Mouse (Mus musculus) frontal cortex, adult 2 months (tissue): ENCODE results near the gene Stard3. TPM values are rescaled to one million over a fixed set of nuclear protein-coding genes. Genes with fewer than 3 reads are reported as not detected.

ENCODE experiments used
- polyA plus RNA-seq: library from polyadenylated mRNA; depleted of rRNA; stranded (reverse); fragments of >200 nt; gene quantifications from 2 replicates; pipeline ENCODE4 v1.2.3, GENCODE M21; 2012; rRNA removed

Stard3 gene
- polyA plus RNA-seq, 1 experiment = 52.3 TPM

Other genes with a start within 250 kb of the Stard3 start
- 26.8 and 28.5 TPM in 2 replicates for gene Fbxl20, start 208.0 kb upstream of the Stard3 start, polyA plus RNA-seq
- 24.6 and 28.8 TPM in 2 replicates for gene Med1, start 165.1 kb upstream of the Stard3 start, polyA plus RNA-seq
- gene Cdk12, start 155.3 kb upstream of the Stard3 start, polyA plus RNA-seq = 17.8 and 19.5 TPM in 2 replicates
- gene Neurod2, start 28.7 kb upstream of the Stard3 start, polyA plus RNA-seq = 33.9 and 34.2 TPM in 2 replicates
- gene Ppp1r1b, start 10.0 kb upstream of the Stard3 start, polyA plus RNA-seq = 104 and 156 TPM in 2 replicates
- 9.7 and 14.2 TPM in 2 replicates for gene Tcap, start 25.4 kb downstream of the Stard3 start, polyA plus RNA-seq
- gene Pnmt, start 28.1 kb downstream of the Stard3 start, polyA plus RNA-seq = 0.84 and 1.1 TPM in 2 replicates
- 13.7 and 15.2 TPM in 2 replicates for gene Pgap3, start 42.1 kb downstream of the Stard3 start, polyA plus RNA-seq
- 3.0 and 3.2 TPM in 2 replicates for gene Erbb2, start 54.1 kb downstream of the Stard3 start, polyA plus RNA-seq
- gene Mien1, start 80.6 kb downstream of the Stard3 start, polyA plus RNA-seq = 177 and 209 TPM in 2 replicates
- gene Grb7, start 88.0 kb downstream of the Stard3 start, polyA plus RNA-seq = 1.6 and 2.0 TPM in 2 replicates
- gene Ikzf3, start 187.7 kb downstream of the Stard3 start, polyA plus RNA-seq = 0.17 and 0.32 TPM in 2 replicates
- 0.10 TPM in 1 of 2 replicates, not detected in the other for gene Zpbp2, start 192.7 kb downstream of the Stard3 start, polyA plus RNA-seq
- gene Ormdl3, start 229.0 kb downstream of the Stard3 start, polyA plus RNA-seq = 54.6 and 57.1 TPM in 2 replicates
- gene Lrrc3c, start 239.9 kb downstream of the Stard3 start, polyA plus RNA-seq = not detected in 2 replicates